Mouse (Mus musculus) left cerebral cortex, postnatal 10 days (tissue): ENCODE data around the gene Fam205a3. TPM values are rescaled to one million over a fixed set of nuclear protein-coding genes. Genes with fewer than 3 reads are reported as not detected.
"Not testable (repeated sequence)": the region's sequence is repeated elsewhere in the genome, so short reads cannot be mapped to it uniquely, and the experiment has no call there.

Experiments
- DNase-seq, 2 experiments: peaks; one replicate each; pipeline ENCODE4 v3.0.0; 2021 to 2022; ENCODE audit warnings: low spot score in 2 of 2, mixed read lengths in 1 of 2; ENCODE audit errors: extremely low spot score in 1 of 2
- intact Hi-C: fragments of 180-260 bp; cut with DNase I; formaldehyde crosslinking; loops from one replicate; pipeline ENCODE4 v1.15.1; 2025
- total RNA-seq, 2 experiments: library from RNA; stranded (reverse); gene quantifications; 2 replicates each; pipeline ENCODE4 v1.2.3; 2021

The Fam205a3 gene
- total RNA-seq: 1 to 10 TPM in 1 of 2 experiments, not detected in 1; 1.4 TPM

- intact Hi-C loops, DNase-seq: not testable (repeated sequence)
These were observed at the start of gene Fam205a3 for GRCm38 (mm10) chr4:42318034-42318433. TSS of gene Fam205a3 (plus strand) at chr4:42318334.

- intact Hi-C loops: not testable (repeated sequence)
These were observed 24.2 kb upstream of the Fam205a3 start, which contains the start of gene Gm21953 for GRCm38 (mm10) chr4:42293967-42294366. TSS of gene Gm21953 (plus strand) at chr4:42294267.

More at GRCm38 (mm10) chr4:42293967-42294366, 24.2 kb upstream of the Fam205a3 start, which contains the start of gene Gm21953:
- not testable (repeated sequence) for DNase-seq

Other genes with a start within 250 kb of the Fam205a3 start
- not detected for gene Gm3893, start 227.1 kb upstream of the Fam205a3 start, total RNA-seq
- 10 to 100 TPM in 1 of 2 experiments, 1 to 10 TPM in 1; 8.0 to 17.1 TPM for gene Gm13304, start 203.5 kb upstream of the Fam205a3 start, total RNA-seq
- 10 to 100 TPM; 26.7 to 40.5 TPM for gene Gm13306, start 164.9 kb upstream of the Fam205a3 start, total RNA-seq
- gene Gm13305, start 149.7 kb upstream of the Fam205a3 start, total RNA-seq: under 1 TPM; 0.43 to 0.99 TPM
- 1 to 10 TPM; 8.8 to 9.0 TPM for gene Gm10600, start 77.7 kb upstream of the Fam205a3 start, total RNA-seq
- gene Ccl21b, start 62.6 kb upstream of the Fam205a3 start, total RNA-seq: not detected
- gene Gm21953, start 24.1 kb upstream of the Fam205a3 start, total RNA-seq: not detected
- not detected for gene Gm21586, start 121.0 kb downstream of the Fam205a3 start, total RNA-seq
- gene Gm2163, start 148.4 kb downstream of the Fam205a3 start, total RNA-seq: 1 to 10 TPM; 5.1 to 6.0 TPM
- 1 to 10 TPM in 1 of 2 experiments, not detected in 1; 1.4 TPM for gene Fam205a2, start 209.8 kb downstream of the Fam205a3 start, total RNA-seq